Mouse (Mus musculus): ENCODE results near the gene Ccndbp1.
A peak's percentile ranks its signal among the peaks of the same experiment; 100 is the strongest.
"Not testable (repeated sequence)": the region's sequence is repeated elsewhere in the genome, so short reads cannot be mapped to it uniquely, and the experiment has no call there.

Ccndbp1 gene

GRCm38 (mm10) chr2:120998863-120999262, 9.3 kb upstream of the Ccndbp1 start:
- DNase-seq (ENCODE audit: low read depth, low spot score): no peak

GRCm38 (mm10) chr2:121003586-121003985, 4.6 kb upstream of the Ccndbp1 start:
- no peak for DNase-seq (ENCODE audit: low read depth, low spot score)

DNA sequence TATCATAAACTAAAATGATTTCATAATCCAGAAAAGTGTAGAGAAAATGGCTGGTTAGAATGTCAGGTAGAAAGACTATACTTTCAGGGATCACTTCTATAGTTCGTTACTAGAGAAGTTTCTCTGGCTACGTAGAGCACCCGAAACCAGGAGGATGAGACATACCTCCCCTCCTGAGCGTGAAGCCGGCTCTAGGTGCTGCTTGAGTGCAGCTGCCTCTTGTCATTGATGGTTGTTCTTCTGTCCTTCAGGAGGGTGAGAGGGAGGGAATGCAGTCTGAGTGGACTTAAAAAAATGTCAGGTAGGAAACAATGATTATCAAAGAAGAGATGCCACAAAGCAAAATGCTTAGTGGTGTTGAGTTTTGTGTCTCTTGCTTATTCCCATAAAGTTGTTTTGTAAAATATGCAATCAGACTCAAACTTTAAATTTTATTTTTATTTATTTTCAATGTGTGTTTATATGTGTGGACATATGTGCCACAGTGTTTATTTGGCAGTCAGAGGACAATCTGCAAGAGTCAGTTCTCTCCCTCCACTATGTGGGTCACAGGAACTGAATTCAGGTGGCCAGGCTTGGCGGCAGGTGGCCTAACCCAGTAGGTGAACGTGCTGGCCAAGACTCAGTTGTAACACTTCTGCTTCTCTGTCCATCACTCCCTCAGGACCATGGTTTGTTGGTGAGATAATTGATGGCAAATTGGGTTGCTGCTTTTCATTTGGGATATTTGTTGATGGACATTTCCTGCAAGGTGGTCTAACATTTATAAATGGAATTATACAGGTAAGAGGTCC, 4.0 kb upstream of the Ccndbp1 start:
- no peak for DNase-seq (ENCODE audit: low read depth, low spot score)

- DNase-seq (ENCODE audit: low read depth, low spot score): no peak
Measured at GRCm38 (mm10) chr2:121006986-121007385, 1.2 kb upstream of the Ccndbp1 start.

GRCm38 (mm10) chr2:121008664-121009007, 433 bp downstream of the Ccndbp1 start:
- no peak for DNase-seq (ENCODE audit: low read depth, low spot score)

DNA sequence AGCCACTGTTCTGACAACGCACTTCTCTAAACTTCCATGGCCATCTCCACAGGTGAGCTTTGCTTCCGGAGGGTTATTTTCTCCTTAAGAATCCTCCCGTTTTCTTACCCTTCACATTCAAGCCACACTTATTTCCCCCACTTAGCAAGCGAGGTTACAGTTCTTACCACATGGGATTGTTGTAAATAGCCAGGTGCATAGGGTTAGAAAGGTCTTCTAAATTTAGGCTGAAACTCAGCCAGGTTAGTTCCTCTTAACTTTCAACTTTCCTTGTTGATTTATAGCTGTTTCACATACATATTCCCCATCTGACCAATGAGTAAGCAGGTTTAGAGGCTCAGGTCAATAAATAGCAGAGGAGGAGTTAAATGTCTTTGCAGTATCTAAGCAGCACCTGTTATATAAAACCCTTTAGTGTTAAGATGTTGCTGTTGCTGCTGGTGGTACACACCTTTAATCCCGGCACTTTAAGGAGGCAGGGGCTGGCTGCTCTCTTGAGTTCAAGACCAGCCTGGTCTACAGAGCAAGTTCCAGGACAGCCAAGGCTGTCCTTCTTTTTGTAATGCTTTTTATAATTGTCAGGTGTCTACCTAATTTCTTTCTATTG, 971 bp downstream of the Ccndbp1 start:
- no peak for DNase-seq (ENCODE audit: low read depth, low spot score)

DNA sequence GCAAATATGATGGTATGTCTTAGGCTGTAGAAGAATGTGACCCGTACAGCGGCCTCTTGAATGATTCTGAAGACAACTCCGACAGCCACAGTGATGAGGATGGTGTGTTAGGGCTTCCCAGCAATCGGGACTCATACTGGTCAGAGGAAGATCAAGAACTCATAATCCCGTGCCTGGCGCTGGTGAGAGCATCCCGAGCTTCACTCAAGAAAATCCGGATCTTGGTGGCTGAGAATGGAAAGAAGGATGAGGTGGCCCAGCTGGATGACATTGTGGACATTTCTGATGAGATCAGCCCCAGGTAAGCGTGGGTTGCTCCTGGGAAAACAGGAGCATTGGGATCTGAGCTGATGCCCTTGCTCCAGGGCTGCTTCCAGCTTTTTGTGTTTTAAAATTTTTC, 4.5 kb downstream of the Ccndbp1 start:
- no peak for DNase-seq (ENCODE audit: low read depth, low spot score)

- no peak for DNase-seq (ENCODE audit: low read depth, low spot score)
Measured at GRCm38 (mm10) chr2:121015507-121015906, 7.3 kb downstream of the Ccndbp1 start.

DNA sequence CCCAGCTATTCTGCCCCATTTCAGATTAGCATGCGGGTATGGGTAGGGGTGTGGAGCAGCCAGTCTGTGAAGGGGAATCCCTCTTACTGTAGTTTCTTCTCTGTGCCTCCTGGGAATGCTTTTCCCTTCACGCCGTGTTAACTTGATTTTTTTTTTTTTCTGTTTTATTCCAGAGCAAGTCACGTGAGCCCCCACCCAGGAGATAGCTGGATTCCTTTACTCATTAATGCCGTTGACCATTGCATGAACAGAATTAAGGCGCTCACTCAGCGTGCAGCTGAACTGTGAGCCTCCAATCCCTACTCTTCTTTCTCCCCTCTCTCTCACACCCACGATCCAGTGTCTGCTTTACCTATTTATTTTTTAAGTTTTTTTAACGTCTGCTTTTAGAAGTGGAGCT, 8.0 kb downstream of the Ccndbp1 start:
- DNase-seq (ENCODE audit: low read depth, low spot score): no peak

DNA sequence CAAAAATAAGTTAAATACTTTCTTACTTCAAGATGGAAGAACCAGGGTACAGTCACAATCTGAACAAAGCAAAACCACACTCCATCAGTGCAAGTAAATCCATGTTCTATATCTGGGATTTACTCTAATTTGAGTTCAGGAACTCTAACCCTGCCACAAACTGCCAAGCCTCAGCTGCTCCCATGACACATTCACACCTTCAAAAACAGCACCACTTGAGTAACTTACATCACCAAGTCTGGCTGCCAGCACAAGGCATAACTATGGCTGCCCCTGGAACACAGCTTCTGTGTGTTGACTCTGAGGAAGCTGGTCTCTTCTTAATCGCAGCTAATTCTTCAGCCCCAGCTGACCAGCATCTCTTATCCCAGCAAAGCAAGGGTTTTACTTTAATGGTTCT, 8.9 kb downstream of the Ccndbp1 start:
- peak; percentile 25 for DNase-seq (ENCODE audit: low read depth, low spot score)

GRCm38 (mm10) chr2:121022918-121023317, 14.7 kb downstream of the Ccndbp1 start:
- DNase-seq (ENCODE audit: low read depth, low spot score): no peak

GRCm38 (mm10) chr2:121036733-121037341, 28.6 kb downstream of the Ccndbp1 start, which contains the start of gene Epb42:
Epb42 (minus strand) TSS chr2:121037072.
- DNase-seq (ENCODE audit: low read depth, low spot score): no peak

GRCm38 (mm10) chr2:121038851-121039250, 30.6 kb downstream of the Ccndbp1 start:
- not testable (repeated sequence) for DNase-seq (ENCODE audit: low read depth, low spot score)

GRCm38 (mm10) chr2:121039382-121039781, 31.2 kb downstream of the Ccndbp1 start:
- DNase-seq (ENCODE audit: low read depth, low spot score): no peak

GRCm38 (mm10) chr2:121041098-121041497, 32.9 kb downstream of the Ccndbp1 start:
- no peak for DNase-seq (ENCODE audit: low read depth, low spot score)

- no peak for DNase-seq (ENCODE audit: low read depth, low spot score)
Measured at GRCm38 (mm10) chr2:121045653-121046052, 37.5 kb downstream of the Ccndbp1 start.

DNA sequence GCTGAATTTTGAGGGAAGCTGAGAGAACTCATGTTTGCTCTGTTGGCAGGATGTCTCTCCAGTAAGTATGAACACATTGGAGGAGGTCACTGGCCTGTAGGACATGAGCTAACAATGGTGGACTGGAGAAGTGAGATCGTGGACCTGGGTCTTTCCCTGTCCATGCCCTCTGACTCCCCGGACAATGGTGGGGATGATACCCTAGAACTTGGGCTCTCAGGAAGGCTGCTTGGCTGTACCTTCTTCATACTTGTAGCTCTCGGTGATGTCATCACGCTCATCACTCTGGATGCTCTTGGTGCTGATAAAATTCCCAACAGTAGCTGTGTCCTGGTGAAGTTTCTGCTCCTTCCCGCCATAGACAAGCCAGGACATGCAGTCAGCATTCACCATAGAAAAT, 44.0 kb downstream of the Ccndbp1 start:
- DNase-seq (ENCODE audit: low read depth, low spot score): no peak

DNA sequence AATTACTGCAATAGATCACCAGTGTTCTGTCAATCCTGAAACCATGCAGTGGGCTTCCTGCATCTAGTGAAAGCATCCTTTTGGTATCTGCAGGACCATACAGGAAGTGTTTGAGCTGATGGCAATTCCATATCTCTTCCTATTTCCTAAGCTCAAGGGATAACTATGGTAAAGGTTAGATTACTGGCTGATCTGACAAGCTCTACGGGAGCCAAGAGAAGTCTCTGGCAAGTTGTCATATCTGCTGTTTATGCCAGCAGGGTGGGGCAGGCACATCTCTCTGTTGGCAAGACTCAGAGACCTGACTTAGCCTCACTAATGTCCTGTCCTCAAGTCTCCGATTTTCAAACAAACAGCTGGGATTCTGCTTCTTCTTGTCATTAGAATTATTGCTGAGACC, 45.9 kb downstream of the Ccndbp1 start:
- peak; percentile 7 for DNase-seq (ENCODE audit: low read depth, low spot score)

DNA sequence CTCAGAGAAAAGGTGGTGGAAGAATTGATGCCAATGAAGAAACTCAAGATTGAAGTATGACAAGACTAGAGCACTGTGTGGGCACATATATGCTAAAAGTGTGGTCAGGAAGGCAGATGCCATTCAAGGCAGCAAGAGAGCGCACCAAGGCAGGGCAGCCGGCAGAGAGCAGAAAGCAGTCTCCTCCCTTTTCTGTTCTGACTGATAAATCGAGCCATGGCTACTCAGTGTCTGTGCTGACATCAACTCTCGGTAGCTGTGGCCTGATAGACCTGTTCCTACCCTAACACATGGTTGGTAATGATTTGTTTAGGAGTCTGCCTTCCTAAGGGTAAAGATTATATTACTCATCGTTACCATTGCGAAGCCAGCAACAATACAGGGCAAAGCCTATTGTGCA, 47.7 kb downstream of the Ccndbp1 start:
- no peak for DNase-seq (ENCODE audit: low read depth, low spot score)

DNA sequence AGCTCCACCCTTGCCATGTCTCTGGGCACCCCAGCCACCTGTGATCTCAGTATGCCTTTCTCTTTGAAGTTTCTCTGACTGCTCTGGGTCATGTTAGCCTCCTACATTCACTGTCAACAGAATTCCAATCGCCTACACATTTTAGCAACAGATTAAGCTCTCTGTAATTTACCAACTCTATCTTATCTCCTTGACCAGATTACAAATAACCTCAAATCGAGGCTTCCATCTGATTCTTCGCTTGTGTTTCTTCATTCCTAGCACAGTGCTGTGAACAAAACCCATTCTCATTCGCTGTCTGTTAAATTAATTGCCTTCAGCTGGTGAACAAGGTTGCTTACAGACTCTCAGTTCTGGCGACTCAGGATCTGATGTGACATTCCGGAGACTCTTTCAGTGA, 49.8 kb downstream of the Ccndbp1 start:
- no peak for DNase-seq (ENCODE audit: low read depth, low spot score)

- DNase-seq (ENCODE audit: low read depth, low spot score): no peak
Measured at GRCm38 (mm10) chr2:121061315-121061714, 53.1 kb downstream of the Ccndbp1 start.

Data from skeletal muscle tissue, adult 2 months (tissue).